Mouse (Mus musculus): ENCODE measurements at regions not wholly inside any gene's neighbourhood (a gene's known extent, or its start where the extent isn't known, plus 50 kb on each side); places are given as distances from the start of the nearest gene placed in this dataset.

DNA sequence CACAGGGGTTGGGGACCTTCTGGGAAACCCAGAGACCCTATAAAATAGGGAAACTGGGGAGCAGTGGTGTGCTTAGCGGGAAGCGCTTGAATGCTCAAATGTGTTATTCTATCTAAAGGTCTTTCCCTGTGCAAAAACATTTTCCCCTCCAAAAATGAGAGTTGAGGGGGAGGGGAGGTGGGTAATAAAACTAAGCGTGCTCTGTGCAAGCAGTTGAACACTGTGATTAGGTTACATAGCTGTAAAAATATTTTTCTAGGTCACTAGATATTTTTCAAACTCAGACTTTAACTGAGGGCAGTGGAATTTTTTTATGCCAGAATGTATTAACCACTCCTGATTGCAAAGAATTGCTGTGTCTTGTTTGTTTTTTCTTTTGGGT, 77.0 kb upstream of the Tbl1x start:
- no peak for DNase-seq (ENCODE audit: low spot score in 2 of 2)

DNA sequence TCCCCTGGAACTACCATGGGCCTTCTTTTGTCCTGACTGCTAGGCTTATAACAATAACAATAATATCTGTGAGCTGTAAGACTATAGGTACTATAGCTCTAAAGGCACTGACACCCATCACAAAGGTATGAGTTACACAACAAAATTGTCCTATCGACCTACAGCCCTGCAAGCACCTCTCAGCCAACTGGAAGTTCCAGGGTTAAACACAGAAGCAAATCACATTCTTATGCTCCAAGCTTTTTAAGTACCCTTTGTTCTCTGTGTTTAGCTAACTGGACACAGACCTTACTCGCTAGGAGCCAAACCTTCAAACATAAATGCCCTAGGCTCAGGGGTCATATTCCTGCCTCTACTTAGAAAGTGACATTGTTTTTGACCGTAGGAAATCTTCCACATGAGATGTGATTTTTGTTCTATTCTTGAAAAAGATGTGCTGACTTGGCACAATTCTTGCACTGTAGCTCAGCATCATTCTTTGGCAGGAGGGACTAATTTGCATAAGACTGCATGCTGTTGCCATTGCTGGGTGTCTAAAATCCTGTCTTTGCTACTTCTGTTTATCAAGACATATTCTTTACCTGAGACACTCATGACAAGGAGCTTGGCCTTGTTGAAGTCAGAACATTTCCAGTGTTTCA, 66.8 kb upstream of the Tbl1x start:
- DNase-seq (ENCODE audit: low spot score in 2 of 2), result no peak

DNA sequence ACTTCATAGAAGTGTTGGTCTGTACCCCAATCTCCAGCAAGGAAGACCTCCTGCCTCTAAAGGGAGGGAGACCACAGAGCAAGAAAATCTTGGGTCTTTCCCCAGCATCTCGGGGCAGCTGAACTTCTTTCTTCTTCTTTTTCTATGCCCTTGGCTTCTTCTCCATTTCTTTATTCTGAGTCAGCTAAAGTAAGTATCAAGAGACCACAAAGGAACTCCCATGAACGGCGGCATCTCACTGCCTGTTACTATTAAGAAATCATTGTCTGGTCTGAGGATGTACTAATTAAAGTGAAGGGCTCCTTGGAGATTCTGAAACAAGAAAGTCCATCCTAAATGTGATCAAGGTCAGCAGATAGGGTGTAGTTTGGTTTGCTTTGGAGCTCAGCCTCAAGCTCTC, 64.1 kb upstream of the Tbl1x start:
- DNase-seq (ENCODE audit: low spot score in 2 of 2), result no peak

DNA sequence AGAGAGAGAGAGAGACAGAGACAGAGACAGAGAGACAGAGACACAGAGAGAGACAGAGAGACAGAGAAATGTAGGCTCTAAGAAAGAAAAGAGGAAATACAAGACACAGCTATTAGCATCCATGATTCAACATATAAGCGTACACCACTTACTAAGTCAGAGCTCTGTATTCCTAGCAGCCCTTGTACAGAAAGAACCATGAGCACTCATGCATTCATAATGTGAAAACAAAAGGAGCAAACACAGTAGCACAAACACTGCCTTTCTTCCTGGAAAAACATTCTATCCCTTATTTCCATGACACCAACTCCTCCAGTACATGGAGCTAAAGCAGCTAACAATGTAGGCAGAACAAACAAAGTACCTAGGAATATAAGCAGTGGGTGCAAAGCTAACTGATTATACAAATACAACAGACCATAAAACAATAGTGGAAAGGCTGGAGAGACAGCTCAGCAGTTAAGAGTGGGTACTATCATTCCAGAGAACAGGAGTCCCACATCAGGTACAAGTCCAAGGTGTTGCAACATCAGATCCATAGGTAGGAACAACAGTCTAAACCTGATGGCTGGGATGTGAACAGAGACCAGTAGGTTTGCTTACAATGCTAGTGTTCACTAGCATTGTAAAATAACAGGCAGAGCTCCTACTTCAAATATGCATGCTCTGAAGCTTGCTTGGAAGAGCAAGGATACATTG, 58.7 kb upstream of the Tbl1x start:
- no peak for DNase-seq (ENCODE audit: low spot score in 2 of 2)
